Comparison of ENCODE assay signal across 16 mouse cellular contexts in genomic region chr9:70301598-70301997, GRCm38 (mm10).
DNase-seq lines count a peak whose midpoint lies in the region; ATAC-seq and TF ChIP-seq lines count a peak whose summit lies in the region.
"Had no signal": no experiment of that assay in that cellular context is flagged by ENCODE, and none has a peak within 500 bp of the region (broad histone marks: within the 10 kb centered on the region; RNA-seq: fewer than 3 reads in every experiment).

No protein-coding gene starts in this region.

- H3K36me3 ChIP-seq in limb, embryonic 15.5 days, result peaks cover 35% of the 10 kb centered on the region
- peaks cover 25% of the 10 kb centered on the region for H3K36me3 ChIP-seq in limb, embryonic 10.5 days
- peaks cover 19% of the 10 kb centered on the region for H3K36me3 ChIP-seq in small intestine, adult 2 months (ENCODE audit: control insufficient read depth, insufficient read depth, low read length)
- H3K36me3 ChIP-seq: forebrain, embryonic 12.5 days; hindbrain, embryonic 15.5 days had no signal

- TF ChIP-seq POLR2A in small intestine, adult 2 months (IDR thresholded peaks at IDR 0.05; ENCODE audit: low read depth, low read length), result no peak

- H3K4me3 ChIP-seq in limb, embryonic 15.5 days, result no peak overlapping the region
- H3K4me3 ChIP-seq in limb, embryonic 10.5 days, result no peak overlapping the region
- no peak overlapping the region for H3K4me3 ChIP-seq in small intestine, adult 2 months (ENCODE audit: low read depth, low read length)
- H3K4me3 ChIP-seq: forebrain, embryonic 12.5 days; heart, embryonic 12.5 days; hindbrain, embryonic 15.5 days had no signal

- intact Hi-C loops in gastrocnemius, postnatal 36 days (cut with DNase I), result no loop called here

- no peaks in the 10 kb centered on the region for H3K9me3 ChIP-seq in limb, embryonic 15.5 days
- H3K9me3 ChIP-seq in limb, embryonic 10.5 days (replicated peaks), result no peaks in the 10 kb centered on the region
- H3K9me3 ChIP-seq: forebrain, embryonic 12.5 days; hindbrain, embryonic 15.5 days had no signal

- H3K4me2 ChIP-seq in limb, embryonic 15.5 days, result no peak overlapping the region
- H3K4me2 ChIP-seq: forebrain, embryonic 12.5 days; heart, embryonic 12.5 days; hindbrain, embryonic 15.5 days had no signal

- WGBS in limb, embryonic 15.5 days, result 79% methylated on average over 6 of the region's 6 CpGs
- 96% methylated on average over 6 of the region's 6 CpGs for WGBS in limb, embryonic 10.5 days
- 71% methylated on average over 6 of the region's 6 CpGs for WGBS in small intestine, adult 2 months

- no peak for DNase-seq in limb, embryonic 10.5 days (ENCODE audit: low spot score)
- peak; percentile 17 for DNase-seq in ZHBTc4 (ENCODE audit: low read depth, low spot score)
- no peak for DNase-seq in c-Kit-positive CD71-positive TER-119-positive erythroid progenitor cells, embryonic 14.5 days (ENCODE audit: low spot score)
- DNase-seq in left cerebral cortex, adult 9 months (ENCODE audit: low spot score in 2 of 2), result no peak
- DNase-seq in gastrocnemius, postnatal 36 days, result no peak
- DNase-seq: adrenal gland, postnatal 10 days; cerebellum, adult 11-12 months; cerebellum, adult 9-10 months; cerebellum, postnatal 25 days; gastrocnemius, postnatal 14 days had no signal

- H3K4me1 ChIP-seq in limb, embryonic 15.5 days, result no peaks in the 10 kb centered on the region
- H3K4me1 ChIP-seq in limb, embryonic 10.5 days, result peaks cover 13% of the 10 kb centered on the region
- peaks cover 6% of the 10 kb centered on the region; the same call in 1 of the 2 replicates for H3K4me1 ChIP-seq in small intestine, adult 2 months (ENCODE audit: control insufficient read depth, insufficient read depth, insufficient read length, low read length)

- no peak for ATAC-seq in limb, embryonic 15.5 days (ENCODE audit: insufficient number of reproducible peaks, low FRiP score, low TSS enrichment, low read depth)
- ATAC-seq: forebrain, embryonic 16.5 days had no signal

- peak overlapping the region; percentile 66 for H3K27ac ChIP-seq in limb, embryonic 15.5 days
- H3K27ac ChIP-seq in limb, embryonic 10.5 days, result no peak overlapping the region
- H3K27ac ChIP-seq in small intestine, adult 2 months (ENCODE audit: insufficient read depth, low read depth, low read length), result peak overlapping the region; percentile 81
- H3K27ac ChIP-seq: forebrain, embryonic 12.5 days; hindbrain, embryonic 15.5 days had no signal

- H3K27me3 ChIP-seq in limb, embryonic 15.5 days, result no peaks in the 10 kb centered on the region
- H3K27me3 ChIP-seq in limb, embryonic 10.5 days (ENCODE audit: low read depth, poor library complexity, severe bottlenecking), result no peaks in the 10 kb centered on the region
- no peaks in the 10 kb centered on the region for H3K27me3 ChIP-seq in small intestine, adult 2 months (ENCODE audit: control insufficient read depth, insufficient read depth, low read length)
- H3K27me3 ChIP-seq: forebrain, embryonic 12.5 days; heart, embryonic 12.5 days; hindbrain, embryonic 15.5 days had no signal

- TF ChIP-seq CTCF in small intestine, adult 2 months (IDR thresholded peaks at IDR 0.05; ENCODE audit: extremely low read depth, insufficient read length, insufficient replicate concordance, low read depth, low read length), result no peak

- no peak overlapping the region for H3K9ac ChIP-seq in limb, embryonic 15.5 days
- H3K9ac ChIP-seq: forebrain, embryonic 12.5 days; heart, embryonic 12.5 days; hindbrain, embryonic 15.5 days had no signal
